Comparison of ENCODE assay signal across 12 mouse cellular contexts in the genomic region with DNA sequence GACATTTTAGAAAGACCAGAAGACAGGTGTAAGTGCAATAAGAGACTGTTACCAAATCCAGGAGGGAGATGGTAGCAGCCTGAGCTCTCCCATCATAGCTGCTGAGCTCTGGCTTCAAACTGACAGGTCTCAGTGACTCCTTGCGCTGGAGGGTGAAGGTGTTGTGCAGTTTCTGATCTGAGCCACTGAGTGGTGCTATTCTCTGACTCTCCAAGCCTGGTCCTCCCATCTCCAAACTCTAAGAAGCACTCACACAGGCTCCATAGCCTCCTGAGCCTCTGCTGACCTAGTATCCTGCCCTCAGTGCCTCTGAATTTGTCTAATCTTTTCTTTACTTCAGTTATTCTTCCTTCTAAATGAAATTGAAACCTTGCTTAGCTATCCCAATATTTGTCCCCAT. TPM values are rescaled to one million over a fixed set of nuclear protein-coding genes. Genes with fewer than 3 reads are reported as not detected.
DNase-seq lines count a peak whose midpoint lies in the region; ATAC-seq and TF ChIP-seq lines count a peak whose summit lies in the region.
"Had no signal": no experiment of that assay in that cellular context is flagged by ENCODE, and none has a peak within 500 bp of the region (broad histone marks: within the 10 kb centered on the region; RNA-seq: fewer than 3 reads in every experiment).

No protein-coding gene starts in this region.

- peak; percentile 38 to 55 for DNase-seq in cerebellum, postnatal 25 days
- no peak for DNase-seq in cerebellum, adult 8-10 months
- DNase-seq in liver, postnatal 0 days = no peak
- DNase-seq in liver = no peak
- DNase-seq in MEL (ENCODE audit: low read depth, low spot score) = peak; percentile 74
- peak; percentile 24 for DNase-seq in lung, postnatal 25 days (ENCODE audit: low spot score)
- no peak for DNase-seq in natural killer cell, adult 2 months (ENCODE audit: low spot score in 2 of 2)
- DNase-seq in layer of hippocampus, postnatal 36 days = no peak
- DNase-seq: kidney, adult 8-10 months had no signal

- H3K9ac ChIP-seq in liver, postnatal 0 days (replicated peaks) = no peak overlapping the region
- no peak overlapping the region for H3K9ac ChIP-seq in MEL (ENCODE audit: control insufficient read depth, low read depth, low read length, poor library complexity, severe bottlenecking)

- H3K4me3 ChIP-seq in liver, postnatal 0 days (ENCODE audit: low read depth, low read length) = no peak overlapping the region
- no peak overlapping the region for H3K4me3 ChIP-seq in MEL (ENCODE audit: control insufficient read depth in 1 of 2, insufficient read depth in 1 of 2, low read depth in 2 of 2, low read length in 2 of 2)
- H3K4me3 ChIP-seq: erythroblast, embryonic 14.5 days had no signal

- no peaks in the 10 kb centered on the region for H3K36me3 ChIP-seq in liver, postnatal 0 days (replicated peaks; ENCODE audit: insufficient read depth, low read length)
- no peaks in the 10 kb centered on the region for H3K36me3 ChIP-seq in MEL (ENCODE audit: control insufficient read depth in 1 of 2, insufficient read depth in 2 of 2, low read length in 2 of 2)

- TF ChIP-seq CTCF in liver, postnatal 0 days (IDR thresholded peaks at IDR 0.05; ENCODE audit: low read depth) = peak; percentile 42
- peak; percentile 66 to 82 (median 68) for TF ChIP-seq CTCF in MEL (IDR thresholded peaks at IDR 0.05 in 2 of 3, conservative IDR thresholded peaks at IDR 0.05 in 1 of 3; ENCODE audit: control insufficient read depth in 1 of 3, insufficient read depth in 1 of 3, low read depth in 2 of 3, low read length in 3 of 3, poor library complexity in 1 of 3, severe bottlenecking in 1 of 3)

- 0% methylated on average over 1 of the region's 1 CpGs for WGBS in liver, postnatal 0 days (ENCODE audit: insufficient replicate concordance)

- no peak for ATAC-seq in liver, postnatal 0 days

- no peak overlapping the region for H3K27ac ChIP-seq in liver, postnatal 0 days (ENCODE audit: low read depth)
- H3K27ac ChIP-seq in MEL (ENCODE audit: control insufficient read depth, low read depth, low read length) = no peak overlapping the region

- H3K79me2 ChIP-seq in MEL (ENCODE audit: control insufficient read depth, insufficient read depth, low read length, poor library complexity) = no peaks in the 10 kb centered on the region

- no peak for TF ChIP-seq POLR2A in MEL (IDR thresholded peaks at IDR 0.05; ENCODE audit: control insufficient read depth in 1 of 2, insufficient read depth in 1 of 2, low read depth in 1 of 2, low read length in 2 of 2, poor library complexity in 1 of 2)

- peaks cover 15% of the 10 kb centered on the region for H3K27me3 ChIP-seq in liver, postnatal 0 days (ENCODE audit: insufficient read depth, low read length)
- peaks cover 12% of the 10 kb centered on the region in 2 experiments for H3K27me3 ChIP-seq in MEL (ENCODE audit: control insufficient read depth in 1 of 2, insufficient read depth in 2 of 2, low read length in 2 of 2)

- H3K9me3 ChIP-seq in liver, postnatal 0 days (ENCODE audit: low read length) = no peaks in the 10 kb centered on the region
- no peaks in the 10 kb centered on the region for H3K9me3 ChIP-seq in MEL (replicated peaks; ENCODE audit: insufficient read depth, low read length)

- H3K4me2 ChIP-seq in liver, postnatal 0 days (ENCODE audit: low read depth, low read length) = no peak overlapping the region
- H3K4me2 ChIP-seq: heart, embryonic 11.5 days had no signal

- no peaks in the 10 kb centered on the region for H3K4me1 ChIP-seq in liver, postnatal 0 days (ENCODE audit: insufficient read depth)
- H3K4me1 ChIP-seq in MEL (ENCODE audit: control insufficient read depth in 1 of 2, insufficient read depth in 2 of 2, low read length in 2 of 2) = no peaks in the 10 kb centered on the region

- no peak for TF ChIP-seq EP300 in liver, postnatal 0 days (IDR thresholded peaks at IDR 0.05; ENCODE audit: low read depth)
- TF ChIP-seq EP300 in MEL (IDR thresholded peaks at IDR 0.05; ENCODE audit: low read depth in 1 of 2, low read length in 2 of 2) = no peak

- peak; percentile 60 for TF ChIP-seq RAD21 in MEL (IDR thresholded peaks at IDR 0.05; ENCODE audit: low read depth, low read length)

TF ChIP-seq in MEL, 35 proteins besides CTCF, POLR2A, EP300 and RAD21:
- peak; percentile 40 for TF ChIP-seq ZC3H11A (IDR thresholded peaks at IDR 0.05; ENCODE audit: low read depth, low read length)
- TF ChIP-seq HCFC1 (IDR thresholded peaks at IDR 0.05; ENCODE audit: low read depth, low read length) = no peak
- TF ChIP-seq ZKSCAN1 (IDR thresholded peaks at IDR 0.05; ENCODE audit: low read depth, low read length) = no peak
- no peak for TF ChIP-seq ZMIZ1 (IDR thresholded peaks at IDR 0.05; ENCODE audit: low read depth, low read length)
- no peak for TF ChIP-seq NELFE (IDR thresholded peaks at IDR 0.05; ENCODE audit: low read depth, low read length)
- TF ChIP-seq UBTF (IDR thresholded peaks at IDR 0.05; ENCODE audit: borderline replicate concordance, insufficient read depth, low read depth, low read length) = no peak
- TF ChIP-seq SMC3 (IDR thresholded peaks at IDR 0.05; ENCODE audit: low read depth, low read length) = peak; percentile 67
- no peak for TF ChIP-seq E2F4 (IDR thresholded peaks at IDR 0.05; ENCODE audit: borderline replicate concordance, low read depth, low read length)
- TF ChIP-seq RCOR1 (IDR thresholded peaks at IDR 0.05; ENCODE audit: low read depth, low read length) = no peak

RNA-seq across cellular contexts. Expression of a gene that starts 11.5 kb away (rescaled TPM):
- polyA plus RNA-seq in liver, postnatal 0 days (2015; fragmentation: Nextera tagmentation; extraction: Ambion mirVana) = 49.2 and 53.0 TPM in 2 replicates
- 513 and 583 TPM in 2 replicates for total RNA-seq in MEL (2012; rRNA removed)
- polyA plus RNA-seq in MEL (2012; ENCODE audit: insufficient read depth in 1 of 2, insufficient read length in 2 of 2, low read depth in 1 of 2, low replicate concordance in 2 of 2, missing spikeins in 1 of 2) = 10 to 100 TPM in 1 of 2 experiments, not detected in 1; 59.4 TPM
- total RNA-seq in layer of hippocampus, postnatal 36 days (2021) = 10 to 100 TPM; 10.6 to 17.2 TPM

RNA-seq across cellular contexts. Expression of a gene that starts 38.3 kb away (rescaled TPM):
- polyA plus RNA-seq in liver, postnatal 0 days (2015; fragmentation: Nextera tagmentation; extraction: Ambion mirVana) = 11.1 and 14.0 TPM in 2 replicates
- total RNA-seq in MEL (2012; rRNA removed) = 2.9 and 3.5 TPM in 2 replicates
- polyA plus RNA-seq in MEL (2012; ENCODE audit: insufficient read depth in 1 of 2, insufficient read length in 2 of 2, low read depth in 1 of 2, low replicate concordance in 2 of 2, missing spikeins in 1 of 2) = 10 to 100 TPM in 1 of 2 experiments, not detected in 1; 19.0 TPM
- 10 to 100 TPM; 86.7 to 89.8 TPM for total RNA-seq in layer of hippocampus, postnatal 36 days (2021)

RNA-seq across cellular contexts. Expression of a gene that starts 58.4 kb away (rescaled TPM):
- polyA plus RNA-seq in liver, postnatal 0 days (2015; fragmentation: Nextera tagmentation; extraction: Ambion mirVana) = 7.7 and 8.1 TPM in 2 replicates
- total RNA-seq in MEL (2012; rRNA removed) = 10.4 and 12.8 TPM in 2 replicates
- 10 to 100 TPM in 1 of 2 experiments, not detected in 1; 49.6 TPM for polyA plus RNA-seq in MEL (2012; ENCODE audit: insufficient read depth in 1 of 2, insufficient read length in 2 of 2, low read depth in 1 of 2, low replicate concordance in 2 of 2, missing spikeins in 1 of 2)
- total RNA-seq in layer of hippocampus, postnatal 36 days (2021) = 10 to 100 TPM; 40.4 to 45.0 TPM

RNA-seq across cellular contexts. Expression of a gene that starts 58.8 kb away (rescaled TPM):
- not detected in 2 replicates for polyA plus RNA-seq in liver, postnatal 0 days (2015; fragmentation: Nextera tagmentation; extraction: Ambion mirVana)
- 0.20 TPM in 1 of 2 replicates, not detected in the other for total RNA-seq in MEL (2012; rRNA removed)
- under 1 TPM in 1 of 2 experiments, not detected in 1; 0.52 TPM for polyA plus RNA-seq in MEL (2012; ENCODE audit: insufficient read depth in 1 of 2, insufficient read length in 2 of 2, low read depth in 1 of 2, low replicate concordance in 2 of 2, missing spikeins in 1 of 2)
- 1 to 10 TPM in 1 of 2 experiments, not detected in 1; 3.1 TPM for total RNA-seq in layer of hippocampus, postnatal 36 days (2021)
- polyA plus RNA-seq: heart, embryonic 11.5 days; limb, embryonic 14.5 days had no signal

Comparison
In these comparisons a context has a peak if more than half of its experiments do, and no peak if none do; other contexts are left out.
1. DNase-seq: peak in cerebellum, postnatal 25 days (2 of 2), MEL (single experiment) and lung, postnatal 25 days (single experiment); none in cerebellum, adult 8-10 months (single experiment), liver, postnatal 0 days (single experiment), liver (single experiment), natural killer cell, adult 2 months (0 of 2) and layer of hippocampus, postnatal 36 days (0 of 2).
2. RNA of a gene that starts 11.5 kb away (total RNA-seq): 513 to 583 TPM in MEL; 10.6 to 17.2 TPM in layer of hippocampus, postnatal 36 days; every median in the first group is over 10 times any median in the second.
3. RNA of a gene that starts 38.3 kb away (total RNA-seq): 86.7 to 89.8 TPM in layer of hippocampus, postnatal 36 days; 2.9 to 3.5 TPM in MEL; every median in the first group is over 10 times any median in the second.